Mouse (Mus musculus) heart, embryonic 12.5 days (tissue): ENCODE results near the gene Olfr1208. TPM values are rescaled to one million over a fixed set of nuclear protein-coding genes. Genes with fewer than 3 reads are reported as not detected.

Experiments used
- ATAC-seq: fragments of 200-750 bp; cut with Nextera tagmentation; 2 replicates; pipeline ENCODE4 v1.8.0; 2017; ENCODE audit warnings: moderate TSS enrichment, moderate library complexity; ENCODE audit not compliant: insufficient number of reproducible peaks, low FRiP score
- H3K27ac ChIP-seq: fragments of 300-500 bp; sonication (generic); 2 replicates; pipeline ENCODE4 v1.5.1; 2016; ENCODE audit warnings: mild to moderate bottlenecking, moderate library complexity; ENCODE audit not compliant: poor library complexity, severe bottlenecking
- H3K27me3 ChIP-seq: fragments of 300-500 bp; sonication (generic); replicated peaks from 2 replicates; pipeline ENCODE4 v1.6.1; 2016; ENCODE audit warnings: mild to moderate bottlenecking, moderate library complexity
- H3K36me3 ChIP-seq: fragments of 300-500 bp; sonication (generic); 2 replicates; pipeline ENCODE4 v1.6.1; 2016; ENCODE audit warnings: mild to moderate bottlenecking, moderate library complexity
- H3K4me1 ChIP-seq: fragments of 300-500 bp; sonication (generic); replicated peaks from 2 replicates; pipeline ENCODE4 v1.6.1; 2016; ENCODE audit warnings: mild to moderate bottlenecking
- H3K4me2 ChIP-seq: fragments of 300-500 bp; sonication (generic); 2 replicates; pipeline ENCODE4 v1.6.1; 2016; ENCODE audit warnings: mild to moderate bottlenecking, moderate library complexity
- H3K4me3 ChIP-seq: fragments of 300-500 bp; sonication (generic); 2 replicates; pipeline ENCODE4 v1.5.1; 2016; ENCODE audit warnings: mild to moderate bottlenecking
- H3K9ac ChIP-seq: fragments of 300-500 bp; sonication (generic); 2 replicates; pipeline ENCODE4 v1.6.1; 2016; ENCODE audit warnings: mild to moderate bottlenecking, moderate library complexity
- H3K9me3 ChIP-seq: fragments of 300-500 bp; sonication (generic); replicated peaks from 2 replicates; pipeline ENCODE4 v1.6.1; 2016; ENCODE audit warnings: mild to moderate bottlenecking, moderate library complexity
- WGBS: fragments of 180-500 bp; shearing (Covaris S2); methylation state at CpG from one replicate; pipeline ENCODE4 v1.1.7; 2016; 5-methylcytosine and 5-hydroxymethylcytosine counted together
- polyA plus RNA-seq: library from polyadenylated mRNA; unstranded; fragments of >200 nt; fragmentation: Nextera tagmentation; extraction: Ambion mirVana; gene quantifications from 2 replicates; pipeline ENCODE4 v1.2.1, GENCODE M21; 2016

Olfr1208 gene
- not detected in 2 replicates for polyA plus RNA-seq

DNA sequence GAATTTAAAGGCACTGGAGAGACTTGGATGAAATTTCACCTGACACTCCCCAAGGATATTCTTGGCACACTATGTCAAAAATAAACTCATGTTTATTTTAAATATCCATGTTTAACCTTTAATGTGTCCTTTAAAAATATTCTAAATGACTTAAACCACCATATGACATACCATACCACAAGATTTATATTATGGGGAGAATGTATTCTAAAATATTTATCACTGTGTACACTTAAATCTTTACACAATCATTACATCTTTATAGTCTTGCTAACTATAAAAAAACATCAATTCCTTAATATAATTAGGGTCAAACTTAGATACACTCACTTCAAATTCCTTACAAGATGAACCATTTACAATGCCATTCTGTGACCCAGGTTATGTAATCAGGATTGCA, at the start of gene Olfr1208:
TSS of gene Olfr1208 (minus strand) at position 101 of the 400 bp plus-strand sequence.
- H3K27me3 ChIP-seq: no peaks in the 10 kb centered on the region
- H3K9me3 ChIP-seq: no peaks in the 10 kb centered on the region
- no peak for ATAC-seq
- no peaks in the 10 kb centered on the region for H3K4me1 ChIP-seq
- H3K9ac ChIP-seq: no peak within 1 kb of the TSS
- H3K4me3 ChIP-seq: no peak within 1 kb of the TSS
- H3K27ac ChIP-seq: no peak within 1 kb of the TSS
- H3K4me2 ChIP-seq: no peak within 1 kb of the TSS
- no peaks in the 10 kb centered on the region for H3K36me3 ChIP-seq

GRCm38 (mm10) chr2:88938011-88938410, 35.9 kb upstream of the Olfr1208 start, which contains the start of gene Olfr1211:
Olfr1211 (minus strand) TSS chr2:88938111.
- H3K27ac ChIP-seq: no peak within 1 kb of the TSS
- 0 out of 2 replicates have a peak, but pooled peaks cover 3% of the 10 kb centered on the region for H3K9me3 ChIP-seq
- H3K27me3 ChIP-seq: no peaks in the 10 kb centered on the region
- no peak within 1 kb of the TSS for H3K4me3 ChIP-seq
- no peak within 1 kb of the TSS for H3K9ac ChIP-seq
- 69% methylated on average over 1 of the region's 1 CpGs for WGBS
- H3K4me1 ChIP-seq: no peaks in the 10 kb centered on the region
- no peaks in the 10 kb centered on the region for H3K36me3 ChIP-seq
- ATAC-seq: no peak
- no peak within 1 kb of the TSS for H3K4me2 ChIP-seq

DNA sequence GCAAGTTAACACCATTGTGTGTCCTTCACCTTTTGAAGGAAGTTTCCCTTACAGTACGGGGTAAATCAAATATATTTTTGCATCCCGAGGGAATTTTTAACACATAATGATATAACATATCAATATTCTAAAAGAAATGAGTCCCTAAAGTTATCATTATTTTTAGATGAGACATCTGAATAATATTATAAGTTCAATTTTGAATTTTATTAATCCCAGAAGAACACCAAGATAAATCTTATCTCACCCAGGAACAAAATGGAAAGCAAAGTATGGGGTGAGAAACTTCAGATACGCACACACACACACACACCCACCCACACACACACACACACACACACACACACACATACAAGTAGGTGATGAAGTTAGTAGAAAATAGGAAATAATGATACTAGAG, 12.9 kb upstream of the Olfr1208 start, which contains the start of gene Olfr1209:
TSS of gene Olfr1209 (minus strand) at position 101 of the 400 bp plus-strand sequence.
- Histone ChIP-seq H3K4me3 (no peak within 1 kb of the TSS), H3K9me3 (no peaks in the 10 kb centered on the region), H3K27me3 (no peaks in the 10 kb centered on the region), H3K27ac (no peak within 1 kb of the TSS), H3K9ac (no peak within 1 kb of the TSS), H3K4me1 (no peaks in the 10 kb centered on the region), H3K4me2 (no peak within 1 kb of the TSS), H3K36me3 (no peaks in the 10 kb centered on the region)
- WGBS: 82% methylated on average over 3 of the region's 3 CpGs
- no peak for ATAC-seq

DNA sequence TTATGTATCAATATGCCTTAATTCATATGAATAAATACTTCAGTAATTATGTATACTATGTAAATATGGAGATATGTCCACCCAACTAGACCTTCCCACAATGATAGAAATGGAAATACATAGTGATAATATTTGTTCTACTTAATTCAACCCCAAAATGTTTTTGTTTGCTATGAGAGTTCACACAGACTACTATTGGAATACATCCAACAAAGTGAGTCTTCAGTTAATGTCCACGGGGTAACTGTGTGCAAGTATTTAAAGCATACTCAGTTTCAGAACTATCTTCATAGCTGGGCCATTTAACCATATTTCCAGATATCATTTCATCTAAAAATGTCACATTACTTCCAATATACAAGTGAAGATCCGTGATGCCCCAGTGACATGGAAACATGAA, 39.2 kb downstream of the Olfr1208 start, which contains the start of gene Olfr1206:
TSS of gene Olfr1206 (plus strand) at position 301 of the 400 bp plus-strand sequence.
- ATAC-seq: no peak
- H3K27ac ChIP-seq: no peak within 1 kb of the TSS
- no peaks in the 10 kb centered on the region for H3K36me3 ChIP-seq
- H3K9ac ChIP-seq: no peak within 1 kb of the TSS
- no peak within 1 kb of the TSS for H3K4me3 ChIP-seq
- H3K4me1 ChIP-seq: no peaks in the 10 kb centered on the region
- 0 out of 2 replicates have a peak, but pooled peaks cover 2% of the 10 kb centered on the region for H3K9me3 ChIP-seq
- WGBS: 69% methylated on average over 2 of the region's 2 CpGs
- no peaks in the 10 kb centered on the region for H3K27me3 ChIP-seq
- no peak within 1 kb of the TSS for H3K4me2 ChIP-seq

GRCm38 (mm10) chr2:88848992-88849391, 53.1 kb downstream of the Olfr1208 start, which contains the start of gene Olfr1204:
Olfr1204 (plus strand) TSS chr2:88849292.
- Histone ChIP-seq H3K27ac (no peak within 1 kb of the TSS), H3K9me3 (no peaks in the 10 kb centered on the region), H3K4me2 (no peak within 1 kb of the TSS), H3K27me3 (no peaks in the 10 kb centered on the region), H3K4me1 (no peaks in the 10 kb centered on the region), H3K36me3 (no peaks in the 10 kb centered on the region), H3K9ac (no peak within 1 kb of the TSS), H3K4me3 (no peak within 1 kb of the TSS)
- WGBS: 80% methylated on average over 1 of the region's 1 CpGs
- ATAC-seq: no peak

Other genes with a start within 250 kb of the Olfr1208 start
- gene Olfr1193, start 226.7 kb downstream of the Olfr1208 start, polyA plus RNA-seq: not detected in 2 replicates
- gene Olfr1195, start 213.1 kb downstream of the Olfr1208 start, polyA plus RNA-seq: not detected in 2 replicates
- not detected in 2 replicates for gene Olfr1196, start 197.7 kb downstream of the Olfr1208 start, polyA plus RNA-seq
- gene Olfr1197, start 169.9 kb downstream of the Olfr1208 start, polyA plus RNA-seq: not detected in 2 replicates
- not detected in 2 replicates for gene Olfr1198, start 150.9 kb downstream of the Olfr1208 start, polyA plus RNA-seq
- gene Olfr1199, start 141.8 kb downstream of the Olfr1208 start, polyA plus RNA-seq: not detected in 2 replicates
- gene Olfr1200, start 131.8 kb downstream of the Olfr1208 start, polyA plus RNA-seq: not detected in 2 replicates
- gene Olfr1201, start 109.3 kb downstream of the Olfr1208 start, polyA plus RNA-seq: not detected in 2 replicates
- gene Olfr1202, start 87.8 kb downstream of the Olfr1208 start, polyA plus RNA-seq: not detected in 2 replicates
- gene Olfr1205, start 72.6 kb downstream of the Olfr1208 start, polyA plus RNA-seq: not detected in 2 replicates
- gene Olfr1204, start 53.0 kb downstream of the Olfr1208 start, polyA plus RNA-seq: not detected in 2 replicates
- not detected in 2 replicates for gene Olfr1206, start 39.1 kb downstream of the Olfr1208 start, polyA plus RNA-seq
- not detected in 2 replicates for gene Olfr1209, start 12.8 kb upstream of the Olfr1208 start, polyA plus RNA-seq
- not detected in 2 replicates for gene Olfr1211, start 35.8 kb upstream of the Olfr1208 start, polyA plus RNA-seq
- gene Olfr1212, start 51.7 kb upstream of the Olfr1208 start, polyA plus RNA-seq: not detected in 2 replicates
- gene Gm13762, start 78.0 kb upstream of the Olfr1208 start, polyA plus RNA-seq: not detected in 2 replicates
- not detected in 2 replicates for gene Olfr1214, start 90.3 kb upstream of the Olfr1208 start, polyA plus RNA-seq
- not detected in 2 replicates for gene Olfr1215, start 104.7 kb upstream of the Olfr1208 start, polyA plus RNA-seq
- not detected in 2 replicates for gene Olfr1216, start 116.0 kb upstream of the Olfr1208 start, polyA plus RNA-seq
- gene Olfr1217, start 129.8 kb upstream of the Olfr1208 start, polyA plus RNA-seq: not detected in 2 replicates
- not detected in 2 replicates for gene Olfr1218, start 158.9 kb upstream of the Olfr1208 start, polyA plus RNA-seq
- not detected in 2 replicates for gene Olfr1219, start 181.2 kb upstream of the Olfr1208 start, polyA plus RNA-seq
- gene Olfr1220, start 204.5 kb upstream of the Olfr1208 start, polyA plus RNA-seq: not detected in 2 replicates
- not detected in 2 replicates for gene Olfr1221, start 215.0 kb upstream of the Olfr1208 start, polyA plus RNA-seq
- gene Olfr1222, start 230.7 kb upstream of the Olfr1208 start, polyA plus RNA-seq: not detected in 2 replicates
- not detected in 2 replicates for gene Olfr1223, start 249.2 kb upstream of the Olfr1208 start, polyA plus RNA-seq